ENCODE assay signal across 8 mouse cellular contexts in the genomic region with DNA sequence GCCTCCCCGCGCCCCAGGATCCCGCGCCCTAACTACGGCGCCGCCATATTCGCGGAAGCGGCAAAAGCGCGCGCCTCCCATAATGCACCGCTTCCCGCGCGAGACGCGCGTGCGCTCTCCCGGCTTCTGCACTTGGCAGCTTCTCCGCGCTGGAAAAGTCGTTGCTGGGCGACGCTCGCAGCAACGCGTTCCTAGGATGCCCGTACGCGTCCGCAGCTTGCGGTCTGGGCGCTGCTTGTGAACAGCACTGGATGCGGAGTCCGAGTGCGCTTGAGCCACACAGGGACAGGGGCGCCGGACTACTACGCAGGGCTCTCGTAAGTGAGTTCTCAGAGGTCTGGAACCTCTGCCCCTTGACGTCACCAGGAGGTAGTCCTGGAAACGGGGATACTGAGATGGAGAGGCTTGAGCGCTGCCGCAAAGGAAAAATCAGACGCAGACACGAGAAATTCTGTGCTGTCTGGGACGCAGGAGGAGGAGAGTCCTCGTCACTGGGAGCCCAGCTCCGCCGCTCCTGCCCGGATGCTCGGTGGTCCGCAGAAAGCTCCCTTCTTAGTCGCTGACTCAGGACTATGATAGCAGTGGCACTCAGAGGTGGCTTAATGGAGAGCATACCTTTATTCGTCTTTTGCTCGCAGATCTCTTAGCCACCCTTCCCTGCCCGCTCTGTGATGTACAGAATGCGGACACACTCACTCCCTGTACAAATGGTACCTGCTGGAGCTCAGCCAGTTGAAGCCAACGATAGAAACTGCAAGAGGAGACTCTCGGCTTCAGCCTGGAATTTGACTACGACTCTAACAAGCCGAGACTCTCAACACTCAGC. TPM values are rescaled to one million over a fixed set of nuclear protein-coding genes. Genes with fewer than 3 reads are reported as not detected.
DNase-seq lines count a peak whose midpoint lies in the region; ATAC-seq lines count a peak whose summit lies in the region.

A gene (minus strand): TSS at position 193 of the 826 bp plus-strand sequence.

- peaks cover 21% of the 10 kb centered on the region for H3K27me3 ChIP-seq in megakaryocyte, embryonic 14.5 days (replicated peaks)

- ATAC-seq in common myeloid progenitor, adult 5-6 weeks (replicated peaks; ENCODE audit: low read depth, poor library complexity, severe bottlenecking) = peak; percentile 92

- DNase-seq in ZHBTc4 (ENCODE audit: low read depth, low spot score) = peak; percentile 97
- peak; percentile 70 to 83 for DNase-seq in gastrocnemius, adult 8-10 months (ENCODE audit: low spot score in 2 of 2)
- peak; percentile 87 for DNase-seq in hindlimb bud, embryonic 11.5 days (ENCODE audit: extremely low spot score, low read depth, low spot score)
- peak; percentile 80 to 81 for DNase-seq in left cerebral cortex, adult 8-10 months (ENCODE audit: low spot score in 2 of 2)
- peak; percentile 93 to 95 for DNase-seq in right cerebral cortex, postnatal 10 days (ENCODE audit: low spot score in 2 of 2)
- peak; percentile 87 for DNase-seq in urinary bladder, postnatal 25 days (ENCODE audit: low spot score)

- H3K9me3 ChIP-seq in megakaryocyte, embryonic 14.5 days = no peaks in the 10 kb centered on the region

- H3K4me3 ChIP-seq in megakaryocyte, embryonic 14.5 days (replicated peaks) = peak within 1 kb of the TSS; percentile 98

- peaks cover 26% of the 10 kb centered on the region for H3K4me1 ChIP-seq in megakaryocyte, embryonic 14.5 days

- peaks cover 23% of the 10 kb centered on the region for H3K36me3 ChIP-seq in megakaryocyte, embryonic 14.5 days (replicated peaks; ENCODE audit: low read length)

RNA-seq across cellular contexts. Expression of the gene that starts here (rescaled TPM):
- total RNA-seq in common myeloid progenitor, adult 5-6 weeks (2017) = 45.1 and 49.9 TPM in 2 replicates
- 1 to 10 TPM; 7.5 to 8.5 (median 7.9) TPM for total RNA-seq in gastrocnemius, adult 8-10 months (2022)
- 10 to 100 TPM; 37.2 to 39.1 (median 38.6) TPM for total RNA-seq in left cerebral cortex, adult 8-10 months (2022)
- 7.0 and 9.9 TPM in 2 replicates for polyA plus RNA-seq in megakaryocyte, embryonic 14.5 days (2012; ENCODE audit: insufficient read depth, low replicate concordance)

Comparison
In these comparisons a context has a peak if more than half of its experiments do, and no peak if none do; other contexts are left out.
1. Peak in every context shown above with its lines: DNase-seq, ATAC-seq and H3K4me3 ChIP-seq.